Mouse (Mus musculus): ENCODE data around the gene Gm11172.

GRCm38 (mm10) chr16:10810376-10810775 is 2.3 kb upstream of the Gm11172 start:
- TF ChIP-seq CTCF (IDR thresholded peaks at IDR 0.05; ENCODE audit: borderline replicate concordance, insufficient read depth, low read depth, low read length), result no peak
- TF ChIP-seq POLR2A (IDR thresholded peaks at IDR 0.05; ENCODE audit: borderline replicate concordance, insufficient read depth, low read length), result no peak

Measured in cerebellum, adult 2 months (tissue).